Mouse (Mus musculus) heart, embryonic 15.5 days (tissue): ENCODE results near the gene Sdc3. TPM values are rescaled to one million over a fixed set of nuclear protein-coding genes. Genes with fewer than 3 reads are reported as not detected.

Experiments used
- ATAC-seq: fragments of 200-750 bp; cut with Nextera tagmentation; replicated peaks from 2 replicates; pipeline ENCODE4 v1.8.0; 2017; ENCODE audit warnings: low read depth, moderate TSS enrichment; ENCODE audit not compliant: insufficient number of reproducible peaks, insufficient read depth, low FRiP score
- H3K27ac ChIP-seq: fragments of 300-500 bp; sonication (generic); 2 replicates; pipeline ENCODE4 v1.5.1; 2015; ENCODE audit warnings: mild to moderate bottlenecking, inconsistent platforms
- H3K27me3 ChIP-seq: fragments of 300-500 bp; sonication (generic); 2 replicates; pipeline ENCODE4 v1.6.1; 2015; ENCODE audit warnings: inconsistent platforms
- H3K36me3 ChIP-seq: fragments of 300-500 bp; sonication (generic); 2 replicates; pipeline ENCODE4 v1.6.1; 2015; ENCODE audit warnings: mild to moderate bottlenecking, inconsistent platforms
- H3K4me1 ChIP-seq: fragments of 300-500 bp; sonication (generic); replicated peaks from 2 replicates; pipeline ENCODE4 v1.6.1; 2015; ENCODE audit warnings: inconsistent platforms
- H3K4me2 ChIP-seq: fragments of 300-500 bp; sonication (generic); 2 replicates; pipeline ENCODE4 v1.6.1; 2015; ENCODE audit warnings: inconsistent platforms, mild to moderate bottlenecking, moderate library complexity
- H3K4me3 ChIP-seq: fragments of 300-500 bp; sonication (generic); 2 replicates; pipeline ENCODE4 v1.5.1; 2015; ENCODE audit warnings: mild to moderate bottlenecking, inconsistent platforms
- H3K9ac ChIP-seq: fragments of 300-500 bp; sonication (generic); 2 replicates; pipeline ENCODE4 v1.6.1; 2015; ENCODE audit warnings: mild to moderate bottlenecking, inconsistent platforms
- H3K9me3 ChIP-seq: fragments of 300-500 bp; sonication (generic); replicated peaks from 2 replicates; pipeline ENCODE4 v1.6.1; 2016; ENCODE audit warnings: inconsistent platforms
- WGBS: fragments of 180-500 bp; shearing (Covaris S2); methylation state at CpG from one replicate; pipeline ENCODE4 v1.1.7; 2015; ENCODE audit warnings: mixed read lengths; 5-methylcytosine and 5-hydroxymethylcytosine counted together
- polyA plus RNA-seq: library from polyadenylated mRNA; unstranded; fragments of >200 nt; fragmentation: Nextera tagmentation; extraction: Ambion mirVana; gene quantifications from 2 replicates; pipeline ENCODE4 v1.2.1, GENCODE M21; 2015

Gene Sdc3
- polyA plus RNA-seq, 1 experiment from 2014 or later = 18.4 TPM

GRCm38 (mm10) chr4:130859467-130859866 is 67.1 kb downstream of the Sdc3 start:
- H3K9ac ChIP-seq = no peak overlapping the region
- H3K4me2 ChIP-seq = peak overlapping the region; percentile 18; the same call in 1 of the 2 replicates

DNA sequence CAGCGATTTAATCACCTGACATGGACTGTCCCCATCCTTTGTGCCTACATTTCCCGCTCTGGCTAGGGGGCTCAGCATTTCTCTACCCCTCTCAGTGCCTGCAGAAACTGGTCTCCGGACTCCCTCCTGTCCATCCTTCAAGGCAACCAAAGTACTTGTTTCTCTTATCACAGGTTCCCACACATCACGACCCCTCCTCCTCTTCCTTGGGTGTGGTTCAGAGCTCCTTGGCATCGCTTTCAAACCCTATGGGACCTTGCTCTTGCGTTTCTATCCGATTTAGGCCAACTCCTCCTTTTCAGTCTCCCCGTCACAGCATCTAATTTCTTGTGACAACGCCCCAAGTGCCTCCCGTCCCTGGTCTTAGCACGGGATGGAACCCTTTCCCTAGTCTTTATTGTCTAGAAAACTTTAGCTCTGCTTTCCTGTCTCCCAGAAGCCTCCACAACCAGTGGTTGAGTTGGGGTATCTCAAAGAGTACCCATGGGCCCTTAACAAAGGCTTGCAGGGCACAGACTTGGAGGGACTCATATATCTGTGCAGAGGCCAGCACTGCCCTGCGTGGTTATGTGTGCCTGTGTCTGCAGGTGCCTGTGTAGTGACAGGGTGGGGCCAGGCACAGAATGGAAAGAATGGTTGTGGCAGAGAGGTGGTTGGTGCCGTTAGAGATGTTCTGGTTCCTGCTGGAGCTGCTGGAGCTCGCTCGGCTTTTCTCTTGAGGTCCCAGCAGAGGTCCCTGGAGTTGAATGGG is 68.7 kb downstream of the Sdc3 start:
- Histone ChIP-seq H3K4me2 (peak overlapping the region; percentile 68), H3K4me1 (peaks cover 21% of the 10 kb centered on the region), H3K36me3 (no peaks in the 10 kb centered on the region), H3K4me3 (peak overlapping the region; percentile 36), H3K27me3 (peaks cover 33% of the 10 kb centered on the region), H3K9ac (peak overlapping the region; percentile 28; the same call in 1 of the 2 replicates), H3K27ac (no peak overlapping the region), H3K9me3 (no peaks in the 10 kb centered on the region)
- 50% methylated on average over 15 of the region's 15 CpGs for WGBS
- ATAC-seq = no peak

More at GRCm38 (mm10) chr4:130859467-130859866, 67.1 kb downstream of the Sdc3 start:
- Histone ChIP-seq H3K9me3 (no peaks in the 10 kb centered on the region), H3K4me3 (no peak overlapping the region), H3K27me3 (peaks cover 20% of the 10 kb centered on the region; the same call in 1 of the 2 replicates), H3K27ac (no peak overlapping the region), H3K4me1 (peaks cover 21% of the 10 kb centered on the region), H3K36me3 (no peaks in the 10 kb centered on the region)
- no peak for ATAC-seq
- 46% methylated on average over 8 of the region's 8 CpGs for WGBS

- peak; percentile 84 for ATAC-seq
- H3K27me3 ChIP-seq = peaks cover 39% of the 10 kb centered on the region
- H3K4me1 ChIP-seq = peaks cover 21% of the 10 kb centered on the region
- peak overlapping the region; percentile 36 for H3K4me3 ChIP-seq
- under 1% methylated on average over 30 of the region's 30 CpGs for WGBS
- H3K9ac ChIP-seq = peak overlapping the region; percentile 28; the same call in 1 of the 2 replicates
- H3K36me3 ChIP-seq = no peaks in the 10 kb centered on the region
- peak overlapping the region; percentile 68 for H3K4me2 ChIP-seq
- peak overlapping the region; percentile 54 for H3K27ac ChIP-seq
- H3K9me3 ChIP-seq = no peaks in the 10 kb centered on the region
These were observed 69.4 kb downstream of the Sdc3 start for GRCm38 (mm10) chr4:130861653-130862208.

DNA sequence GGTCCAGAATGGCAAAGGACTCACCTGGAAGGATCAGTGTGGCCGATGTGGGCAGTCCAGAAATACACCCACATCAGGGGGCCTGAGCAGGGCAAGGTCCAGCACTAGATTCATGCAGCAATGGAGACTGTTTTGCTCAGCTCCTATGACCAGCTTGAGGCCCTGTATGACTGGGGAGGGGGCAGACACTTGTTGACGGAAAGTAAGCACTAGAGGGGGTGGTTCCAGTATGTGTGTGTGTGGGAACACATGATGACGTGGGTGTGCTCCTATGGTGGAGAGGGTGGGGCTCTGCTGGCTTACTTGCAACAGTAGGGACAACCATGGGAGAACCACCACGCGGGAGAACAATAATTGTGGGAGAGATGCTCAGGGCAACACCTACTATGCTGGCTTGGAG is 70.2 kb downstream of the Sdc3 start:
- Histone ChIP-seq H3K27me3 (peaks cover 44% of the 10 kb centered on the region), H3K36me3 (no peaks in the 10 kb centered on the region), H3K4me3 (no peak overlapping the region), H3K4me1 (peaks cover 21% of the 10 kb centered on the region), H3K9me3 (no peaks in the 10 kb centered on the region), H3K27ac (peak overlapping the region; percentile 54), H3K9ac (no peak overlapping the region), H3K4me2 (no peak overlapping the region; the same call in 1 of the 2 replicates)
- ATAC-seq = no peak
- 69% methylated on average over 5 of the region's 5 CpGs for WGBS

DNA sequence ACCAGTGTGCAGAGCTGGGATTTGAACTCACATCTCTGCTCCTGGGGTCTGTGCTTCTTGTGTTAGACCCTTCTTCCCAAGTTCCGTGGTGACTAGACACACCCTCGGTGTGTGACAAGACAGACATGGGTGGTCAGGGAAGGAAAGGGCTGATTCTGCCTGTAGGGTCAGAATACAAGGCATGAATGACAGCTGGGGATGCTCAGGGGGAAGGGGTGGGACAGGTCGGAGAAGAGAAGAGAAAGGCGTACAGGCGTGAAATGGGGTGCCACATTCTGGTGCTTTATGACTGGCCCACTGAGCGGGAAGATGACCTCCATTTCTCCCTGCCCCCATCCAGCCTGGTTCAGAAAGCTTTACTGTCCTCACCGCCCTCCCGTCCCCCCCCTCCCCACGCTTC is 73.1 kb downstream of the Sdc3 start:
- Histone ChIP-seq H3K9me3 (no peaks in the 10 kb centered on the region), H3K27ac (no peak overlapping the region), H3K36me3 (no peaks in the 10 kb centered on the region), H3K4me1 (peaks cover 16% of the 10 kb centered on the region), H3K4me3 (no peak overlapping the region), H3K4me2 (no peak overlapping the region), H3K27me3 (peaks cover 62% of the 10 kb centered on the region), H3K9ac (no peak overlapping the region)
- WGBS = 54% methylated on average over 6 of the region's 9 CpGs
- no peak for ATAC-seq

DNA sequence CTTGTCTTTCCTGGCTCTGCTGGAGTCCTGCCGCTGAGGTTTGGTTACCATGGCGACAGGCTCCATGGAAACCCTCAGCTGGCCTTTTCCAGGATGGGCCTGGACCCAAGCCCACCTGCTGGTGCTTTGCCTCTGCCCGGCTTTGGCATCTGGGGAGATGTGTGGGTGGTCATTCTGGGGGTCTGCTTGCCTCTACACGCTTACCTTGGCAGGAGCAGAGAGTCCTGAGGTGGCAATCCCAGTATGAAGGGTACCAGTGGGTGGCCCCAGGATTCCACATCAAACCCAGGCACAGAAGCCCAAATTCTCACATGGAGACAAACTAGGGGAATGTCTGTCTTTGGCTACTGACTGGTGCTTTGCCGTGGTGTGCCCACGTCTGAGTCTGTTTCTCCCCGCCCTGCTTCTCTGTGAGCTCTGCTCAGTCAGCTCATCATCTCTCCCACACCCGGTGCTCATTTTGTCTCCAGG is 73.6 kb downstream of the Sdc3 start:
- Histone ChIP-seq H3K36me3 (no peaks in the 10 kb centered on the region), H3K9me3 (no peaks in the 10 kb centered on the region), H3K4me3 (no peak overlapping the region), H3K4me1 (peaks cover 16% of the 10 kb centered on the region), H3K27me3 (peaks cover 59% of the 10 kb centered on the region), H3K4me2 (no peak overlapping the region), H3K27ac (no peak overlapping the region), H3K9ac (no peak overlapping the region)
- no peak for ATAC-seq
- 39% methylated on average over 8 of the region's 8 CpGs for WGBS

DNA sequence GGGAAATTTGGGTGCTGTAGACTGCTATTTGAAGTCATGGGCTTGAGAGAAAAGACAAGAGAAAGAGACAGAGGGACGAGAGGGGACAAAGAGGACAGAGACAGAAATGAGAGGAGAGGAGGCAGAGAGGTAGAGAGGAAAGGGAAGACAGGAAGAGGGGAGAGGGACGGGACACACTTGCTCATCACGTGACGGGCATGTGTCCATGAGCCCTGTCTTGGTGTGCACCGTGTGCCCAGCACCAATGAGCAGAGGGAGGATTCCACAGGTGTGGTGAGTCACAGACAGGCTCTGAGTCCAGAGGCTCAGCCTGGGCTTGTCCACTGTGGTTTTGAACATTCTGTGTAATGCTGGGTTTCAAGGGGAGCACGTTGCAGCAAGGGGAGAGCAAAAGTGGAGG is 75.6 kb downstream of the Sdc3 start:
- Histone ChIP-seq H3K4me1 (no peaks in the 10 kb centered on the region), H3K27me3 (peaks cover 45% of the 10 kb centered on the region), H3K4me2 (no peak overlapping the region), H3K4me3 (no peak overlapping the region), H3K27ac (no peak overlapping the region), H3K9ac (no peak overlapping the region), H3K9me3 (no peaks in the 10 kb centered on the region), H3K36me3 (no peaks in the 10 kb centered on the region)
- 61% methylated on average over 6 of the region's 6 CpGs for WGBS
- no peak for ATAC-seq

GRCm38 (mm10) chr4:130868803-130869202 is 76.5 kb downstream of the Sdc3 start:
- WGBS = 40% methylated on average over 5 of the region's 5 CpGs

GRCm38 (mm10) chr4:130872414-130872813 is 80.1 kb downstream of the Sdc3 start:
- Histone ChIP-seq H3K9ac (no peak overlapping the region), H3K4me3 (no peak overlapping the region), H3K27ac (no peak overlapping the region), H3K27me3 (peaks cover 33% of the 10 kb centered on the region), H3K4me1 (peaks cover 11% of the 10 kb centered on the region), H3K9me3 (no peaks in the 10 kb centered on the region), H3K4me2 (no peak overlapping the region), H3K36me3 (no peaks in the 10 kb centered on the region)
- WGBS = 56% methylated on average over 11 of the region's 11 CpGs
- ATAC-seq = no peak

More at GRCm38 (mm10) chr4:130868803-130869202, 76.5 kb downstream of the Sdc3 start:
- H3K9me3 ChIP-seq = no peaks in the 10 kb centered on the region
- no peak for ATAC-seq
- peaks cover 46% of the 10 kb centered on the region for H3K27me3 ChIP-seq
- H3K9ac ChIP-seq = no peak overlapping the region
- H3K36me3 ChIP-seq = no peaks in the 10 kb centered on the region
- H3K4me2 ChIP-seq = no peak overlapping the region
- H3K4me1 ChIP-seq = no peaks in the 10 kb centered on the region
- no peak overlapping the region for H3K4me3 ChIP-seq
- H3K27ac ChIP-seq = no peak overlapping the region

DNA sequence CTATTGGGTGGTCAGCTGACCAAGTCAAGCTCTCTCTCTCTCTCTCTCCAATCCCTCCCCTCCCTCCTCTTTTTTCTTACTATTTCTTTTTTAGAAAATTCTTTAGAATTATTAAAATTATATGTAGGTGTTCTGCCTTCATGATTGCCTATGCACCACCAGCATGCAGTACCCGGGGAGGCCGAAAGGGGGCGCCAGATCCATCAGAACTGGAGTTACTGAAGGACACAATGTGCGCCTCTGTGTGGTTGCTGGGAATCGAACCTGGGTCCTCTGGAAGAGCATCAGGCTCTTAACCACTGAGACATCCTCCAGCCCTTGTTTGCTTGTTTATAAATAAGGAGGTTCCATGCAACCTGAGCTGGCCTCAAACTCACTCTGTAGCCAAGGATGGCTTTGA is 81.1 kb downstream of the Sdc3 start:
- no peak overlapping the region for H3K4me2 ChIP-seq
- H3K9ac ChIP-seq = no peak overlapping the region
- no peak overlapping the region for H3K4me3 ChIP-seq
- no peaks in the 10 kb centered on the region for H3K36me3 ChIP-seq
- 75% methylated on average over 5 of the region's 5 CpGs for WGBS
- H3K27ac ChIP-seq = no peak overlapping the region
- no peaks in the 10 kb centered on the region for H3K9me3 ChIP-seq
- H3K4me1 ChIP-seq = peaks cover 14% of the 10 kb centered on the region
- no peak for ATAC-seq
- peaks cover 24% of the 10 kb centered on the region for H3K27me3 ChIP-seq

GRCm38 (mm10) chr4:130874601-130875000 is 82.3 kb downstream of the Sdc3 start:
- Histone ChIP-seq H3K9me3 (no peaks in the 10 kb centered on the region), H3K4me3 (no peak overlapping the region), H3K4me1 (peaks cover 18% of the 10 kb centered on the region), H3K27me3 (peaks cover 18% of the 10 kb centered on the region), H3K4me2 (peak overlapping the region; percentile 41), H3K27ac (peak overlapping the region; percentile 27; the same call in 1 of the 2 replicates), H3K9ac (no peak overlapping the region), H3K36me3 (no peaks in the 10 kb centered on the region)
- ATAC-seq = peak; percentile 68
- 15% methylated on average over 10 of the region's 10 CpGs for WGBS
